Mouse (Mus musculus): Measurements from ENCODE around the gene Slc7a11. TPM values are rescaled to one million over a fixed set of nuclear protein-coding genes. Genes with fewer than 3 reads are reported as not detected.
A peak's percentile ranks its signal among the peaks of the same experiment; 100 is the strongest.

The Slc7a11 gene
- polyA plus RNA-seq (2012; rRNA removed) = 2.5 and 2.6 TPM in 2 replicates
- 5.7 and 5.8 TPM in 2 replicates for polyA plus RNA-seq (2014; fragmentation: Nextera tagmentation; extraction: Ambion mirVana)

- Histone ChIP-seq H3K27me3 (ENCODE audit: control insufficient read depth, insufficient read depth, low read length) (no peaks in the 10 kb centered on the region), H3K9ac (ENCODE audit: low read depth, low read length, severe bottlenecking) (peak within 1 kb of the TSS; percentile 45), H3K27ac (replicated peaks; ENCODE audit: low read depth, low read length) (no peak within 1 kb of the TSS), H3K4me3 (replicated peaks; ENCODE audit: low read length) (peak within 1 kb of the TSS; percentile 26), H3K36me3 (ENCODE audit: control insufficient read depth, insufficient read depth, low read length) (no peaks in the 10 kb centered on the region), H3K4me1 (ENCODE audit: control insufficient read depth, insufficient read depth, low read length) (peaks cover 7% of the 10 kb centered on the region), H3K9me3 (ENCODE audit: control insufficient read depth, low read length) (no peaks in the 10 kb centered on the region), H3K4me2 (replicated peaks; ENCODE audit: low read depth, low read length, severe bottlenecking) (peak within 1 kb of the TSS; percentile 50)
- TF ChIP-seq POLR2A (IDR thresholded peaks at IDR 0.05; ENCODE audit: borderline replicate concordance, extremely low read depth, insufficient read depth, insufficient read length) = no peak
- ATAC-seq (ENCODE audit: low FRiP score, low read depth) (peak; percentile 78), DNase-seq (ENCODE audit: low spot score) (peak; percentile 33)
- 1% methylated on average over 11 of the region's 11 CpGs for WGBS
Observed at GRCm38 (mm10) chr3:50443421-50443916, at the start of gene Slc7a11. Gene Slc7a11, minus strand, starts transcription at chr3:50443614.

GRCm38 (mm10) chr3:50491678-50492077 is 48.3 kb upstream of the Slc7a11 start:
- H3K4me1 ChIP-seq (ENCODE audit: control insufficient read depth, insufficient read depth, low read length) = no peaks in the 10 kb centered on the region
- no peak for TF ChIP-seq POLR2A (IDR thresholded peaks at IDR 0.05; ENCODE audit: borderline replicate concordance, extremely low read depth, insufficient read depth, insufficient read length)

GRCm38 (mm10) chr3:50484076-50484475 is 40.7 kb upstream of the Slc7a11 start:
- H3K4me1 ChIP-seq (ENCODE audit: control insufficient read depth, insufficient read depth, low read length) = peaks cover 5% of the 10 kb centered on the region; the same call in 1 of the 2 replicates
- 43% methylated on average over 1 of the region's 1 CpGs for WGBS
- H3K9ac ChIP-seq (ENCODE audit: low read depth, low read length, severe bottlenecking) = no peak overlapping the region
- ATAC-seq (ENCODE audit: low FRiP score, low read depth) (no peak), DNase-seq (ENCODE audit: low spot score) (no peak)
- H3K36me3 ChIP-seq (ENCODE audit: control insufficient read depth, insufficient read depth, low read length) = no peaks in the 10 kb centered on the region
- no peak for TF ChIP-seq POLR2A (IDR thresholded peaks at IDR 0.05; ENCODE audit: borderline replicate concordance, extremely low read depth, insufficient read depth, insufficient read length)
- H3K4me3 ChIP-seq (replicated peaks; ENCODE audit: low read length) = no peak overlapping the region
- H3K4me2 ChIP-seq (replicated peaks; ENCODE audit: low read depth, low read length, severe bottlenecking) = no peak overlapping the region
- no peaks in the 10 kb centered on the region for H3K9me3 ChIP-seq (ENCODE audit: control insufficient read depth, low read length)
- H3K27ac ChIP-seq (replicated peaks; ENCODE audit: low read depth, low read length) = no peak overlapping the region
- H3K27me3 ChIP-seq (ENCODE audit: control insufficient read depth, insufficient read depth, low read length) = no peaks in the 10 kb centered on the region

More at GRCm38 (mm10) chr3:50491678-50492077, 48.3 kb upstream of the Slc7a11 start:
- H3K27me3 ChIP-seq (ENCODE audit: control insufficient read depth, insufficient read depth, low read length) = no peaks in the 10 kb centered on the region
- no peaks in the 10 kb centered on the region for H3K36me3 ChIP-seq (ENCODE audit: control insufficient read depth, insufficient read depth, low read length)
- DNase-seq (ENCODE audit: low spot score) = no peak
- no peak overlapping the region for H3K9ac ChIP-seq (ENCODE audit: low read depth, low read length, severe bottlenecking)
- H3K4me2 ChIP-seq (replicated peaks; ENCODE audit: low read depth, low read length, severe bottlenecking) = no peak overlapping the region
- ATAC-seq (ENCODE audit: low FRiP score, low read depth) = no peak
- 96% methylated on average over 2 of the region's 2 CpGs for WGBS
- no peak overlapping the region for H3K27ac ChIP-seq (replicated peaks; ENCODE audit: low read depth, low read length)
- no peaks in the 10 kb centered on the region for H3K9me3 ChIP-seq (ENCODE audit: control insufficient read depth, low read length)
- no peak overlapping the region for H3K4me3 ChIP-seq (replicated peaks; ENCODE audit: low read length)

- TF ChIP-seq POLR2A (IDR thresholded peaks at IDR 0.05; ENCODE audit: borderline replicate concordance, extremely low read depth, insufficient read depth, insufficient read length) = no peak
- H3K36me3 ChIP-seq (ENCODE audit: control insufficient read depth, insufficient read depth, low read length) = no peaks in the 10 kb centered on the region
- H3K9me3 ChIP-seq (ENCODE audit: control insufficient read depth, low read length) = no peaks in the 10 kb centered on the region
- no peak for ATAC-seq (ENCODE audit: low FRiP score, low read depth)
- WGBS = 92% methylated on average over 2 of the region's 2 CpGs
- H3K27ac ChIP-seq (replicated peaks; ENCODE audit: low read depth, low read length) = no peak overlapping the region
- H3K4me2 ChIP-seq (replicated peaks; ENCODE audit: low read depth, low read length, severe bottlenecking) = no peak overlapping the region
- no peak overlapping the region for H3K4me3 ChIP-seq (replicated peaks; ENCODE audit: low read length)
- no peaks in the 10 kb centered on the region for H3K27me3 ChIP-seq (ENCODE audit: control insufficient read depth, insufficient read depth, low read length)
- no peak overlapping the region for H3K9ac ChIP-seq (ENCODE audit: low read depth, low read length, severe bottlenecking)
- no peak for DNase-seq (ENCODE audit: low spot score)
- no peaks in the 10 kb centered on the region for H3K4me1 ChIP-seq (ENCODE audit: control insufficient read depth, insufficient read depth, low read length)
Observed at GRCm38 (mm10) chr3:50462223-50462622, 18.8 kb upstream of the Slc7a11 start.

GRCm38 (mm10) chr3:50457136-50457535 is 13.7 kb upstream of the Slc7a11 start:
- no peak for DNase-seq (ENCODE audit: low spot score)
- no peaks in the 10 kb centered on the region for H3K27me3 ChIP-seq (ENCODE audit: control insufficient read depth, insufficient read depth, low read length)
- H3K9me3 ChIP-seq (ENCODE audit: control insufficient read depth, low read length) = no peaks in the 10 kb centered on the region
- H3K4me2 ChIP-seq (replicated peaks; ENCODE audit: low read depth, low read length, severe bottlenecking) = no peak overlapping the region
- no peak overlapping the region for H3K9ac ChIP-seq (ENCODE audit: low read depth, low read length, severe bottlenecking)
- no peak for ATAC-seq (ENCODE audit: low FRiP score, low read depth)
- H3K36me3 ChIP-seq (ENCODE audit: control insufficient read depth, insufficient read depth, low read length) = no peaks in the 10 kb centered on the region
- H3K27ac ChIP-seq (replicated peaks; ENCODE audit: low read depth, low read length) = no peak overlapping the region
- TF ChIP-seq POLR2A (IDR thresholded peaks at IDR 0.05; ENCODE audit: borderline replicate concordance, extremely low read depth, insufficient read depth, insufficient read length) = no peak
- 83% methylated on average over 5 of the region's 5 CpGs for WGBS
- no peaks in the 10 kb centered on the region for H3K4me1 ChIP-seq (ENCODE audit: control insufficient read depth, insufficient read depth, low read length)
- H3K4me3 ChIP-seq (replicated peaks; ENCODE audit: low read length) = no peak overlapping the region

Data from limb, embryonic 14.5 days (tissue).